Mouse (Mus musculus) gastrocnemius, postnatal 10 days (tissue): Measurements from ENCODE around the gene Cyba. TPM values are rescaled to one million over a fixed set of nuclear protein-coding genes. Genes with fewer than 3 reads are reported as not detected.
A peak's percentile ranks its signal among the peaks of the same experiment; 100 is the strongest.

Source experiments
- DNase-seq: peaks from one replicate; pipeline ENCODE4 v3.0.0; 2021; ENCODE audit warnings: mixed read lengths
- microRNA-seq, 2 experiments: library from miRNA; unstranded; fragments of <30 nt; microRNA quantifications; one replicate each; pipeline ENCODE4 v1.2.0; 2021
- total RNA-seq, 2 experiments: library from RNA; stranded (reverse); gene quantifications; 2 replicates each; pipeline ENCODE4 v1.2.3; 2021

The Cyba gene
- total RNA-seq, 2 experiments from 2014 or later, result 23.8 to 28.6 TPM

- DNase-seq, result no peak
Measured at GRCm38 (mm10) chr8:122423217-122423616, 9.5 kb downstream of the Cyba start.

GRCm38 (mm10) chr8:122421376-122422070, 11.2 kb downstream of the Cyba start, which contains the start of gene Il17c:
Gene Il17c (plus strand): TSS chr8:122422020.
- DNase-seq, result no peak

- DNase-seq, result no peak
Measured at GRCm38 (mm10) chr8:122419881-122420555, 12.7 kb downstream of the Cyba start.

- DNase-seq, result no peak
Measured at GRCm38 (mm10) chr8:122415554-122415953, 17.2 kb downstream of the Cyba start.

GRCm38 (mm10) chr8:122414311-122414710, 18.4 kb downstream of the Cyba start:
- DNase-seq, result no peak

GRCm38 (mm10) chr8:122407678-122408077, 25.1 kb downstream of the Cyba start:
- DNase-seq, result no peak

GRCm38 (mm10) chr8:122405146-122405805, 27.5 kb downstream of the Cyba start:
- DNase-seq, result no peak

GRCm38 (mm10) chr8:122398186-122398585, 34.5 kb downstream of the Cyba start:
- DNase-seq, result no peak

- DNase-seq, result no peak
Measured at GRCm38 (mm10) chr8:122395291-122395690, 37.4 kb downstream of the Cyba start.

- no peak for DNase-seq
Measured at GRCm38 (mm10) chr8:122393717-122394116, 39.0 kb downstream of the Cyba start.

GRCm38 (mm10) chr8:122390758-122391157, 42.0 kb downstream of the Cyba start:
- DNase-seq, result no peak

GRCm38 (mm10) chr8:122389357-122389756, 43.4 kb downstream of the Cyba start:
- DNase-seq, result no peak

- no peak for DNase-seq
Measured at GRCm38 (mm10) chr8:122383039-122383438, 49.7 kb downstream of the Cyba start.

- DNase-seq, result peak; percentile 100
Measured at GRCm38 (mm10) chr8:122376365-122377231, 56.1 kb downstream of the Cyba start, which contains the start of gene Zc3h18. Gene Zc3h18 (plus strand): TSS chr8:122376609.

GRCm38 (mm10) chr8:122375751-122376364, 56.9 kb downstream of the Cyba start:
- no peak for DNase-seq

GRCm38 (mm10) chr8:122375320-122375719, 57.4 kb downstream of the Cyba start:
- no peak for DNase-seq

Small RNAs within 50 kb of the gene (microRNA-seq; reads per million reads assigned to microRNA genes)
- gene Gm24366, result 0 reads per million in 2 experiments

Other genes starting within 250 kb of the Cyba start
- gene Zfpm1, start 150.8 kb downstream of the Cyba start, total RNA-seq, result 10 to 100 TPM; 10.6 to 12.8 TPM
- not detected for gene Trhr2, start 72.2 kb downstream of the Cyba start, total RNA-seq
- 10 to 100 TPM; 23.7 to 27.8 TPM for gene Zc3h18, start 56.3 kb downstream of the Cyba start, total RNA-seq
- not detected for gene Il17c, start 10.9 kb downstream of the Cyba start, total RNA-seq
- 1 to 10 TPM; 6.9 to 7.9 TPM for gene Mvd, start 10.5 kb upstream of the Cyba start, total RNA-seq
- gene Snai3, start 27.8 kb upstream of the Cyba start, total RNA-seq, result 1 to 10 TPM; 2.5 to 3.1 TPM
- 10 to 100 TPM; 26.2 to 28.0 TPM for gene Rnf166, start 43.1 kb upstream of the Cyba start, total RNA-seq
- gene Ctu2, start 43.2 kb upstream of the Cyba start, total RNA-seq, result 10 to 100 TPM; 12.0 to 13.3 TPM
- 10 to 100 TPM; 24.5 to 30.9 TPM for gene Piezo1, start 118.4 kb upstream of the Cyba start, total RNA-seq
- gene Cdt1, start 135.1 kb upstream of the Cyba start, total RNA-seq, result 1 to 10 TPM; 5.8 to 8.1 TPM
- gene Aprt, start 144.0 kb upstream of the Cyba start, total RNA-seq, result 10 to 100 TPM; 41.4 to 45.2 TPM
- gene Galns, start 178.5 kb upstream of the Cyba start, total RNA-seq, result 1 to 10 TPM; 4.5 to 7.4 TPM
- gene Trappc2l, start 178.7 kb upstream of the Cyba start, total RNA-seq, result 10 to 100 TPM; 52.7 to 52.8 TPM
- gene Pabpn1l, start 189.8 kb upstream of the Cyba start, total RNA-seq, result not detected